Mouse (Mus musculus): ENCODE measurements around the gene Exd1.

- no peak for TF ChIP-seq CTCF (IDR thresholded peaks at IDR 0.05; ENCODE audit: control insufficient read depth, insufficient read depth, insufficient read length)
- no peak for TF ChIP-seq USF1 (IDR thresholded peaks at IDR 0.05; ENCODE audit: low read depth)
- no peak for TF ChIP-seq MYOD1 (IDR thresholded peaks at IDR 0.05; ENCODE audit: control insufficient read depth, insufficient read length, low read depth)
- no peak for TF ChIP-seq MYOG (IDR thresholded peaks at IDR 0.05; ENCODE audit: control insufficient read depth, extremely low read depth, insufficient read length)
Measured at GRCm38 (mm10) chr2:119538802-119539201, 8.6 kb downstream of the Exd1 start.
